Mouse (Mus musculus) stomach, postnatal 0 days (tissue): ENCODE data around the gene Kcnk5.

Source experiments
- CTCF ChIP-seq: IDR thresholded peaks from 2 replicates; pipeline ENCODE4 v1.5.1; 2016; ENCODE audit warnings: antibody characterized with exemption, low read depth, mild to moderate bottlenecking, moderate library complexity
- EP300 ChIP-seq: optimal IDR thresholded peaks from 2 replicates; pipeline ENCODE3; 2016; ENCODE audit warnings: antibody characterized with exemption

DNA sequence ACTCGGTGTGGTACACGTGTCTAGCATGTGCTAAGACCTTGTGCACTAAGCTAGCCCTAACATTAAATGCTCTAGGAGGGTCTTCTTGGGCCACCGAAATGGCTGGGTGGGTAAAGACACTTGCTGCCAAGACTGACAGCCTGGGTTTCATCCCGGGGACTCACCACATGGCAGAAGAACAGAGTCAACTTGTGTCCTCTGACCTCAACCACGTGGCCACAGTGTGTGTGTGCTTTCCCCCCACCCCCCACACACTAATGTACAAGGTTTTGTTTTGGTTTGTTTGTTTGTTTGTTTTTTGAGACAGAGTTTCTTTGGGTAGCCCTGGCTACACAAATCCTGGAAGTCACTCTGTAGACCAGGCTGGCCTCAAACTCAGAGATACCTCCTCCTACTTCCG, 6.9 kb downstream of the Kcnk5 start:
- no peak for TF ChIP-seq EP300
- TF ChIP-seq CTCF, result no peak
